Mouse (Mus musculus) hindbrain, embryonic 14.5 days (tissue): ENCODE results near the gene Cyp46a1. TPM values are rescaled to one million over a fixed set of nuclear protein-coding genes. Genes with fewer than 3 reads are reported as not detected.

ENCODE experiments used
- ATAC-seq: fragments of 200-750 bp; cut with Nextera tagmentation; 2 replicates; pipeline ENCODE4 v1.8.0; 2017; ENCODE audit warnings: moderate number of reproducible peaks, mild to moderate bottlenecking, moderate TSS enrichment, moderate library complexity; ENCODE audit not compliant: low FRiP score
- DNase-seq: peaks from one replicate; pipeline ENCODE4 v3.0.0-alpha.2; 2015; ENCODE audit warnings: low spot score
- H3K27ac ChIP-seq: fragments of 300-500 bp; sonication (generic); 2 replicates; pipeline ENCODE4 v1.5.1; 2014; ENCODE audit warnings: mild to moderate bottlenecking, moderate library complexity
- H3K27me3 ChIP-seq: fragments of 300-500 bp; sonication (generic); 2 replicates; pipeline ENCODE4 v1.6.1; 2014; ENCODE audit warnings: mild to moderate bottlenecking, low read length, mixed read lengths; ENCODE audit not compliant: control insufficient read depth, insufficient read depth
- H3K36me3 ChIP-seq: fragments of 300-500 bp; sonication (generic); replicated peaks from 2 replicates; pipeline ENCODE4 v1.6.1; 2014; ENCODE audit not compliant: control insufficient read depth, insufficient read depth
- H3K4me1 ChIP-seq: fragments of 300-500 bp; sonication (generic); replicated peaks from 2 replicates; pipeline ENCODE4 v1.6.1; 2014; ENCODE audit warnings: antibody characterized with exemption, low read length, mixed read lengths; ENCODE audit not compliant: control insufficient read depth, insufficient read depth
- H3K4me2 ChIP-seq: fragments of 300-500 bp; sonication (generic); replicated peaks from 2 replicates; pipeline ENCODE4 v1.6.1; 2014; ENCODE audit warnings: mild to moderate bottlenecking, moderate library complexity
- H3K4me3 ChIP-seq: fragments of 300-500 bp; sonication (generic); replicated peaks from 2 replicates; pipeline ENCODE4 v1.5.1; 2014; ENCODE audit warnings: mild to moderate bottlenecking, low read length
- H3K9ac ChIP-seq: fragments of 300-500 bp; sonication (generic); 2 replicates; pipeline ENCODE4 v1.6.1; 2014
- H3K9me3 ChIP-seq: fragments of 300-500 bp; sonication (generic); 2 replicates; pipeline ENCODE4 v1.6.1; 2016; ENCODE audit warnings: low read length; ENCODE audit not compliant: control insufficient read depth
- WGBS: fragments of 180-500 bp; shearing (Covaris S2); extraction: QIAGEN DNeasy Blood & Tissue Kit; methylation state at CpG from one replicate; pipeline ENCODE4 v1.1.7; 2014; 5-methylcytosine and 5-hydroxymethylcytosine counted together
- polyA plus RNA-seq: library from polyadenylated mRNA; unstranded; fragments of >200 nt; fragmentation: Nextera tagmentation; extraction: Ambion mirVana; gene quantifications from 2 replicates; pipeline ENCODE4 v1.2.1, GENCODE M21; 2014

Gene Cyp46a1
- polyA plus RNA-seq, 1 experiment from 2014 or later, result 22.7 TPM

GRCm38 (mm10) chr12:108348151-108348550 lies 14.0 kb downstream of the Cyp46a1 start:
- WGBS, result 85% methylated on average over 8 of the region's 8 CpGs
- no peak overlapping the region for H3K4me2 ChIP-seq
- no peaks in the 10 kb centered on the region for H3K9me3 ChIP-seq
- H3K9ac ChIP-seq, result no peak overlapping the region
- H3K27me3 ChIP-seq, result peaks cover 13% of the 10 kb centered on the region
- H3K4me1 ChIP-seq, result peaks cover 8% of the 10 kb centered on the region; the same call in 1 of the 2 replicates
- no peaks in the 10 kb centered on the region for H3K36me3 ChIP-seq
- no peak overlapping the region for H3K4me3 ChIP-seq
- no peak for DNase-seq
- no peak overlapping the region for H3K27ac ChIP-seq
- no peak for ATAC-seq

- Histone ChIP-seq H3K4me3 (no peak overlapping the region), H3K9me3 (no peaks in the 10 kb centered on the region), H3K27ac (no peak overlapping the region), H3K27me3 (peaks cover 22% of the 10 kb centered on the region), H3K36me3 (no peaks in the 10 kb centered on the region), H3K9ac (no peak overlapping the region), H3K4me1 (peaks cover 8% of the 10 kb centered on the region; the same call in 1 of the 2 replicates), H3K4me2 (no peak overlapping the region)
- ATAC-seq (no peak), DNase-seq (no peak)
- WGBS, result 73% methylated on average over 5 of the region's 5 CpGs
Measured at GRCm38 (mm10) chr12:108349026-108349425, 14.8 kb downstream of the Cyp46a1 start.

- H3K9me3 ChIP-seq, result no peaks in the 10 kb centered on the region
- H3K27ac ChIP-seq, result no peak overlapping the region
- peaks cover 22% of the 10 kb centered on the region for H3K27me3 ChIP-seq
- no peak overlapping the region for H3K4me2 ChIP-seq
- 88% methylated on average over 10 of the region's 10 CpGs for WGBS
- DNase-seq (no peak), ATAC-seq (no peak)
- no peak overlapping the region for H3K9ac ChIP-seq
- H3K4me1 ChIP-seq, result peaks cover 8% of the 10 kb centered on the region; the same call in 1 of the 2 replicates
- H3K36me3 ChIP-seq, result no peaks in the 10 kb centered on the region
- no peak overlapping the region for H3K4me3 ChIP-seq
Measured at GRCm38 (mm10) chr12:108350931-108351330, 16.8 kb downstream of the Cyp46a1 start.

GRCm38 (mm10) chr12:108352371-108353136 lies 18.4 kb downstream of the Cyp46a1 start:
- Histone ChIP-seq H3K36me3 (no peaks in the 10 kb centered on the region), H3K4me1 (peaks cover 8% of the 10 kb centered on the region; the same call in 1 of the 2 replicates), H3K27ac (no peak overlapping the region), H3K27me3 (peaks cover 22% of the 10 kb centered on the region), H3K4me2 (peak overlapping the region; percentile 33), H3K4me3 (peak overlapping the region; percentile 6; the same call in 1 of the 2 replicates), H3K9me3 (no peaks in the 10 kb centered on the region), H3K9ac (peak overlapping the region; percentile 1; the same call in 1 of the 2 replicates)
- no peak for ATAC-seq
- no peak for DNase-seq
- 10% methylated on average over 35 of the region's 35 CpGs for WGBS

- DNase-seq (no peak), ATAC-seq (no peak)
- Histone ChIP-seq H3K9me3 (no peaks in the 10 kb centered on the region), H3K36me3 (no peaks in the 10 kb centered on the region), H3K4me1 (peaks cover 8% of the 10 kb centered on the region; the same call in 1 of the 2 replicates), H3K27me3 (peaks cover 22% of the 10 kb centered on the region), H3K4me3 (no peak overlapping the region), H3K27ac (no peak overlapping the region), H3K9ac (no peak overlapping the region), H3K4me2 (no peak overlapping the region)
- WGBS, result 66% methylated on average over 2 of the region's 2 CpGs
Measured at GRCm38 (mm10) chr12:108354284-108354683, 20.1 kb downstream of the Cyp46a1 start.

- H3K4me2 ChIP-seq, result no peak overlapping the region
- no peak for ATAC-seq
- H3K27me3 ChIP-seq, result peaks cover 22% of the 10 kb centered on the region
- H3K9me3 ChIP-seq, result no peaks in the 10 kb centered on the region
- no peak overlapping the region for H3K4me3 ChIP-seq
- no peak overlapping the region for H3K27ac ChIP-seq
- no peak overlapping the region for H3K9ac ChIP-seq
- no peaks in the 10 kb centered on the region for H3K36me3 ChIP-seq
- H3K4me1 ChIP-seq, result peaks cover 8% of the 10 kb centered on the region; the same call in 1 of the 2 replicates
- no peak for DNase-seq
- WGBS, result 86% methylated on average over 1 of the region's 1 CpGs
Measured at GRCm38 (mm10) chr12:108355271-108355670, 21.1 kb downstream of the Cyp46a1 start.

GRCm38 (mm10) chr12:108355986-108356385 lies 21.8 kb downstream of the Cyp46a1 start:
- Histone ChIP-seq H3K36me3 (no peaks in the 10 kb centered on the region), H3K27me3 (peaks cover 22% of the 10 kb centered on the region), H3K9ac (no peak overlapping the region), H3K4me3 (no peak overlapping the region), H3K27ac (no peak overlapping the region), H3K4me1 (peaks cover 8% of the 10 kb centered on the region; the same call in 1 of the 2 replicates), H3K4me2 (no peak overlapping the region), H3K9me3 (no peaks in the 10 kb centered on the region)
- DNase-seq (no peak), ATAC-seq (no peak)

- no peaks in the 10 kb centered on the region for H3K36me3 ChIP-seq
- peak; percentile 93 for DNase-seq
- 0 out of 2 replicates have a peak, but pooled peaks cover 4% of the 10 kb centered on the region for H3K4me1 ChIP-seq
- no peak overlapping the region for H3K4me3 ChIP-seq
- 3% methylated on average over 5 of the region's 5 CpGs for WGBS
- H3K27me3 ChIP-seq, result no peaks in the 10 kb centered on the region
- no peak overlapping the region for H3K27ac ChIP-seq
- H3K4me2 ChIP-seq, result no peak overlapping the region
- no peak overlapping the region for H3K9ac ChIP-seq
- ATAC-seq, result peak; percentile 84
- no peaks in the 10 kb centered on the region for H3K9me3 ChIP-seq
Measured at GRCm38 (mm10) chr12:108363796-108364195, 29.6 kb downstream of the Cyp46a1 start.

GRCm38 (mm10) chr12:108365340-108365739 lies 31.2 kb downstream of the Cyp46a1 start:
- DNase-seq (no peak), ATAC-seq (no peak)
- no peaks in the 10 kb centered on the region for H3K36me3 ChIP-seq
- no peak overlapping the region for H3K4me3 ChIP-seq
- no peak overlapping the region for H3K27ac ChIP-seq
- H3K9me3 ChIP-seq, result no peaks in the 10 kb centered on the region
- H3K27me3 ChIP-seq, result no peaks in the 10 kb centered on the region
- 27% methylated on average over 3 of the region's 3 CpGs for WGBS
- no peak overlapping the region for H3K9ac ChIP-seq
- H3K4me1 ChIP-seq, result 0 out of 2 replicates have a peak, but pooled peaks cover 4% of the 10 kb centered on the region
- no peak overlapping the region for H3K4me2 ChIP-seq
